Mouse (Mus musculus) lung, postnatal 10 days (tissue): ENCODE data around the gene Tns4.

Experiments used
- DNase-seq: peaks from one replicate; pipeline ENCODE4 v3.0.0; 2021

Gene Tns4

DNA sequence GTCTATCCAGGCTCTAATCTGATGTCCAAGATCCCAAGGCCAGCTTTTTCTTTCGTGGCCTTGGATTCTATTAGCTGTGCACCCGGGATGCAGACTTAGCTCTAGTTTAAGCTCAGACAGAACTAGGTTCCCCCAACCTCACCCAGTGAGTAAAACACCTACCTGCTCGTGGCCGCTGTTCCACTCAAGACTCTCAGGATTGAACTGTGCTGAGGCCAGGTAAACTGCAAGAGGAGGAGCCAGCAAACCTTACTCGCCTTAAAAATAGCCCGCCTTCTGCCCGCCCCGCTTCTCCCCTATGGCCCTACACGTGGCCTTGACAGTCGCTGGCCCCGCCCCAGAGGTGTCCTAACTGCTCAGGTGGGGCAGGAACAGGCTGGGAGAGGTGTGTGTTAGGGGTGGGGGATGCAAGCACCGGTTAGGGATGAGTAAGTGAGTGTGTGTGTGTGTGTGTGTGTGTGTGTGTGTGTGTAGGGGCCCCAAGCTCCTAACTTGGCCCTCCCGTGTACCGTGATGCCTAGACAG is at the start of gene Tns4:
TSS of gene Tns4 (minus strand) at position 230 of the 525 bp plus-strand sequence.
- DNase-seq, result no peak

DNA sequence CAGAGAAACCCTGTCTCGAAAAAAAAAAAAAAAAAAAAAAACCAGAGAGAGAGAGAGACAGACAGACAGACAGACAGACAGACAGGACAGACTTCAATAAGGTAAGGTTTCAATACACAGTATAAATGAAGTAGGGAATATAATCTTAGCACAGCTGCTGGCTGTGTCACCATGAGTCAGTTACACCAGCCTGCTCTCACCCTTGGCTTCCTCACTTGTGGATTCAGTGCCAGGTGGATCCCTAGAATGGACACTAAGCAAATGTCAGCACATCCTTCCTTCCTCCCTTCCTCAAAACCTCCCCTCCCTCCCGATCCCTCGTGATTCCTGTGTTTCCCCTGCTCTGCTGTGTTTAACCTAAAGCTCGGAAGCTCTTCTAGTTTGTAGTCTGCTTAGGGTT is 48.3 kb upstream of the Tns4 start:
- no peak for DNase-seq

DNA sequence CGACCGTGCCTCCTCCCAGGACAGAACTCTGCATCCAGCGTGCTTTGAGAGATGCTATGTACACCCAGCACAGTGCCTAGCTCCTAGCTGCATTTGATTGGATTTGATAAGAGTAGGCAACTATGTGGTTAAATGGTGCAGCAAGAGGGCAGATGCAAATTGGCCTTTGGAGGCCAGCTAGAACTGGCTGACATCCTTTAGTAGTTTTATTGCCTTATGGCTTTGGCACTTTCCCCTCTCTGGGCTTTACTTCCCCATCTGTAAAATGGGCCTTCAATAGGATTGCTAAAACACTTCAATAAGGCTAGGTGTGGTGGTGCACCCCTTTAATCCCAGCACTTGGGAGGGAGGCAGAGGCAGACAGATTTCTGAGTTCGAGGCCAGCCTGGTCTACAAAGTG is 47.9 kb upstream of the Tns4 start:
- DNase-seq, result no peak

DNA sequence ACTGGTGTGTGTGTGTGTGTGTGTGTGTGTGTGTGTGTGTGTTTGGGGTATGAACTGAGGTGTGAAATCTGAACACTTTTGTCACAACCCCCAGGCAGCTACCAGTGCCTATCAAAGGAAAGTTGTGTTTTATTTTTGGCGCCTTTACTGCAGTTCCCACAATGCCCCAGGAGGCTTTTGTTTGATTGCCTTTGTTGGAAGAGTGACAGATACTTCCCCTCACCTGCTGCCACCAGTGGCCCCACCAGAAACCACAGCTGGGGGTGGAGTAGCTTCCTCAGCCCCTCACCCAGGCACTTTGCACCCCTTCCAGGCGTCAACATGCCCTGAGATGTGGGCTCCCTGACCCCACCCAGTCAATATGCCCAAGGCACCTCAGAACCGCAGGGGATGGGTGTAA is 47.3 kb upstream of the Tns4 start:
- DNase-seq, result no peak

DNA sequence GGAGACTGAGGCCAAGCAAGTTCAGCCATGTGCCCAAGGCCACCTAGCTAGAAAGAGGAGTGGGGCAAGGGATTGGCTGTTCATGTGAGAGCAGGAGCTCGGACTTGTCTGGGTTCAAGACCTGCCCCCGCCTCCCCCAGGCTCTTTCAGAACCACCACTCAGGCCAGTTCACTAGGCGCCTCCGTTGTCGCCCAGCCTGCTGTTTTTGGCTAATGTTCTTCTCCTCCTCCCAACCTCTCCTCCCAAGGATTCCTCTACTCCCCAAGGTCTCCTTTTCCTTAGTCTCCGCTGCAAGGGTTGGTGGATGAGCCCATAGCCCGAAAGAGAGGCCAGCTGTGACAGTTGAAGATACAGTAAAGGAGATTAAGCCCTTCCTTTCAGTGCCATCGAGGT is 45.9 kb upstream of the Tns4 start:
- DNase-seq, result no peak

DNA sequence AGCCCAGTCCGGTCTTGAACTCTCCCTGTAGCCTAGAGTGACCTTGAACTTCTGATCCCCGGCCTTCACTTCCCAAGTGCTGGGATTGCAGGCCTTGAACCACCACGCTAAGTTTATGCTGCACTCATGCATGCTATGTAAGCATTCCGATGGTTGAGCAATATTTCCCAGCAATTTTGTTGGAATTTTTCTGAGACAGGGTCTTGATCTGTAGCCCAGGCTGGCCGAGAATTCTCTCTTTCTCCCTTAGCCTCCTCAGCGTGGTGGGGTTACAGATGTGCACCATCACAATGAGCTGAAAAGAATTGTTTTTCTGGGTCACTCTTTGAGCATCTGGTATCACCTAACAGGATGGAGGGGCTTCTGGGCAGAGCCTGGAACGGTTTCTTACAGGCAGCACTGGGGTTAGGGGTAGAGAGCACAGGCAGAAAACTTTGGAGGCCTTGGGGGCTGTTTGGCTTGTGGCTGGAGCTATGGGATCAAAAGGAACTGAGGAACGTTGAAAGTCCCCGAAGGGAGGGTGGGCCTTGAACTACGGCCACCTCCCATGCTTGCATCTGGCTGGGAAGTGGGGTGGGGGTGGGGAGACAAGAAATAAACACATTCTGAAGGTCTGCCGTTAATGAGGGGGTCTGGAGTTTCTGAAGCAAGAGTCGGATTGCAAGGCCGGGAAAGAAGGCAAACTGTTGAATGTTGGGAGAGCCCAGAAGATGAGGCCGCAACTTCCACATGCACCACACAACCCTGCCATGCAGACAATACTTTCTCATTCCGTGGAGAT is 45.4 kb upstream of the Tns4 start:
- no peak for DNase-seq

DNA sequence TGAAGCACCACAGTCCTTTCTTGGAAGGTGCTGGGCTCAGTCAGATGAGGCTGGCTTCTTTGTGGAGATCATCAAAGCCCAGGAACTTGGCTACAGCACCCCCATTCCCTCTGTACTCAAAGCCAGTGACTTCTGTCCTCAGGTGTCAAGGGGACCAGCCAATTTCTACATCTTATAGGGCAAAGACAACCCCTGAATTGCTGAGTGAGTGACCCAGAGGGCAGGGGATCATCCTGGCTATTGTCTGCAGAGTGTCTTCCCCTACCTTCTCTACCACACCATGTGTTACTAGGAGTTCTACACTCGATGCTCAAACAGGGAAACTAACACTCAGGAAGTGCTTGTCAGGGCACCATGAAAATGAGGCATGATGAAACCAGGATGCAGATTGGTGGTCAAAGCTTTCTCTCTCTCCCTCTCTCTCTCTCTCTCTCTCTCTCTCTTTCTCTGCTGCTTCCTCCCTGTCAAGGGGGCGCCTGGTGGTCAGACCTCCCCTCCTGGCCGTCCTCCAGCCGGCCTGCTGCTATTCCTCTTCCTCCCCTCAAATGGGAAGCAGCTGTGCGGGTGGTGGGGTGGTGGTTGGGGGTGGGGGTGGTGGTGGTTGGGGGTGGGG is 44.3 kb upstream of the Tns4 start:
- DNase-seq, result no peak

DNA sequence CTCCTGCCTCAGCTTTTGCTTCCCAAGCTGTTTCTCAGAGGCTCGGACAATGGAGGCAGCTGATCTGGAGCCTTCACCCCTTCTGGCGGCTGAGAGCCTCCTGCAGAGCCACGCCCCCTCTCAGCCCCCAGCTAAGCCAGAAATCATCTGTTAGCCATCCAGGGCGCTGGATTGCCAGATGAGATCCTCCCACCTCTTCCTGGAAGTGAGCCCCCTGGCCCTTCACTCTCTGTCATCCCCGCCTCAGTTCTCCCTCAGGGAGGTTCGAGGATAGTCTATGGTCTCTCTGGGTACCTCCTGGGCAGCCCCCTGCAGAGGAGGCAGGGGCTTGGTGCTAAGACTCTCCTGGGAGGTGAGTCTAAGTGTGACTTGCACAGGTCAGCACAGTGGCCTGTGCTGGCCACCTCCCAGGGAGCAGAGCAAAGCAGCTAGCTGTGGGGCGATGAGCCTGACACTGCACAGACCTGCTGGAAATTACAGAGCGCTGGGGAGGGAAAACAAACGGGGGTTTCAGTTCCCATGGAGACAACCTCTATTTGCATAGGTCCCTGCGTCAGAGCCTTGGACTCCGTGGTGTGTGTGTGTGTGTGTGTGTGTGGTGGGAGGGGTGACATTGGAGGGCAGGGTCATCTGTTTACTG is 43.1 kb upstream of the Tns4 start:
- DNase-seq, result peak; percentile 64

DNA sequence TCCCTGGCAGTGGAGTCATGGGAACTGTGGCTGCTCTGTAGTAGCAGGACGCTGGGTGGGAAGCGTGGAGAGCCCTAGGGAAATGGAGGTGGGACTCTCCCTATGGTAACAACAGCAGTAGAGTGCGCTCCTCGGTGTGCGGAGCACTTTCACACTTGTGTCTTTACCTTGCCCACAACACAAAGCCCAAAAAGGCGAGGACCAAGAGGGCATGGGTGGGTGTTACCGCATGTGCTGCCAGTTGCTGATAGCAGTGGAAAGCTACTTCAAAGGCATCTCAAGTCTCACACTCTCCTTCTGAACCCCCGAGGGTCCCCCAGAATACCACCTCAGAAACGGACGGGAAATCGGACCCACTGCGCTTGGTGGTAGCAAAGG is 42.3 kb upstream of the Tns4 start:
- DNase-seq, result no peak

DNA sequence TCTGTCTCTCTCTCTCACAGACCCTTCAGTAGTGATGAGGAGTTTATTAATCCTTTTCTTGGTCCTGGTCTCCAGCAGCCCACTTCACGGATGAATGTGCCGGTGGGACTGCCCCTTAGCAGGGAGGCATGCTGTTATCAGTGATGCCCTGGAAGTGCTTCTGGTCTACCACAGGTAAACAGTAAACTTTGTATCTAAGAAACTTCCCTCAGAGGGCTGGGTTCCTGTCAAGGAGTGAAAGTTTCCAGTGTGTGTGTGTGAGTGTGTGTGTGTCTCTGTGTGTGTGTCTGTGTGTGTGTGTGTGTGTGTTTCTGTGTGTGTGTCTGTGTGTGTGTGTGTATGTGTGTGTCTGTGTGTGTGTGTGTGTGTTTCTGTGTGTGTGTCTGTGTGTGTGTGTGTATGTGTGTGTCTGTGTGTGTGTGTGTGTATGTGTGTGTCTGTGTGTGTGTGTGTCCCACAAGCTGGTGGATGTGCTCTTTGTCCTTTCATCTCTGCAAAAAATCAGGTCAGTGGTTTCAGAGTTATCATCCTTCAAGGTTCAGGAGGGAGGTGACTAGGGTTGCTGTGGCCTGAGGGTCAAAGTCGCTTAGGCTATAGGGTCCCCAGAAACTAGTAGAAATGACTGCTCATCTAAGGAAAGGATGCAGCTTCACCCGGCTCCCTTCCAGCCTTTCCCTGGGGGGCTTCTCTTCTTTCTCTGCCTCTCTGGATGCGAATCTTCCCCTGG is 41.8 kb upstream of the Tns4 start:
- DNase-seq, result no peak

DNA sequence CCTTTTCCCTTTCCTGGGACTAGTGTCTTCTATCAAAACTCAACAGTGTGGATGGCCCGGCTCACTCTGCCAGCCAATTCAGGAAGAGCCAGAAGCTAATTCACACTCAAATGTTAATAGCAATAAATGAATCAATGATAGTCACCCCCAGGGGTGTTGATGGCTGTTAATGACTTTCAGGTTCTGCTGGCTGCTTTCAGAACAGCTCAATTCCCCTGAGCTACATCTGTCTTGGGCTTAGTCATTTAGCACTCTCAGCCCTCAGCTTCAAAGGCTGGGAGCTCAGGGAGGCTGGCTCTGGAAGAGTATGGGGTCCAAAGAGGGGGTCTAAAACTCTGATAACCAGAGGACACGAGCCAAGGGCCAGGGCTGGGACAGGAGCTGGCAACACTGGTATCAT is 40.2 kb upstream of the Tns4 start:
- no peak for DNase-seq

DNA sequence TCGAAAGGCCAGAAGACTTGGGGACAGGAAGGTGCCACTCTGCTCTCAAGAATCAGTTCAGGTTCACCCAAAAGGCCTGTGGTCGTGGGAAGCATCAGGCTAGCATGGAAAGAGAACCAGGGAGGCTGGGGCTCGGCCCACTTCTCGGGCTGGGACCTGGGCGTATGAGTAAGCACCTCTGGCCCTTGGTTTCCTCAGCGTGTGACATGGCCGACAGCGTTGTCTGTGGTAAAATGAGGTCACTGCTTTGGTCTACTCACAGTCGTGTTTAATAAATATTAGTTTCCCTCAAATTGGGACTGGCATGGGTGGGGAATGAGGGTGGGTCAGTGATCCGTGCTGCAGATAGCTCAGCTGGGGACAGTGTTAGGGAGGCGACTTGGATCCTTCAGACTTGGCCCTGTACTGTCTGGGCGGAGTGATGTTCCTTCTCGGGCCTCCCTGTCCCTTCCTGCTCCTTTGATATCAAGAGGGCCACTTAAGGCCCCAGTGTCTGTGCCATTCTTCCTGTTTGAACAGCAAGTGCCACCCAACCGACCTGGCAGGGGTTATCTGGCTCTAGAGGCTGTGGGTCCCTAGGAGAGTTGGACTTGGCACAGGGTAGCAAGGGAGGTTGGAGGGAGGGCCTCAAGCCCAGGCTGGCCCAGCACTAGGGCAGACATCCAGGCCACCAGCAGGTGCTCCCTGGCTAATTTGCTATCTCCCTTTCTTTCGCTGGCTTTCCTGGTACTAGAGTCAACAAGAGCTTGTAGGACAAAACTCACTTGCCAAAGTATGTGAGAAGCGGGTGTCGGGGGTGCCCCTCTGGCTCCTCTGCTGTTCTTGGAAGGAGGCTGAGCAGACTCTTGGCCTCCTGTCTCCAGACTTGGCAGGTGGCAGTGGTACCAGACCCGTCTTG is 38.9 kb upstream of the Tns4 start:
- peak; percentile 65 for DNase-seq

DNA sequence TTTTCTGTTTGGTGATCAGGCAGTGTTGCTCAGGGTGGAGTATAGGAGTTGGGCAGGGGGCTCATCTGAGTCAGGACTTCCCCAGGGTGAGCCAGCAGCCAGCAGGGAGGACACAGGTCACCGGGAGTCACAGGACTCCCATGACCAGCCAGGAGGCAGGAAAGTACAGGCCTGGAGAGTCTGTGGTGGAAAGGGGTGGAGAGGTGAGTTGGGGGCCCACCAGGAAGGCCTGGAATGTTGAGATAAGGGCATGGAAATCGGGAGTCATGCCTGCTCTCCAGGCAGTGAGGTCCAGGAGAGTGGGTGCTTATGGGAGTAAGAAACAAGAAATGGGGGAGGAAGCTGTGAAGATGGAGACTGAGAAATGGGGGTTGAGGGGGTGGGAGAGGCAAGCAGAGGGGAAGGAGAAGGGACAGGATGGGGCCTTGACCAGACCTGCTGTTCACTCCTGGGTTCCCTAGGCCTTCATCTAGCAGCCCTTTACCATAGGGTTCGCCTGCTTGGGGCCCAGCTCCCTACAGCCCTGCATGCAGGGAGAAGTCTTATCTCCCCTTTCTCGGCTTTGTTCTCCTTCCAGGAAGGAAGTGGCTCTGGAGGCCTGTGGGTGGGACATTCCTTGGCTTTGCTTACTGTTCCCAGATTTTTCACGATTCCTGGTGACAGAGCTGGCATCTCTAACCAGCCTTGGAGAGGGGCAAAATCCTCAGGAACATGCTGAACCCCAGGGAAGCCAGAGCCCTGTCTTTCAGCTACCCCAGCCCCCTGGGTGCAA is 37.6 kb upstream of the Tns4 start:
- peak; percentile 80 for DNase-seq

DNA sequence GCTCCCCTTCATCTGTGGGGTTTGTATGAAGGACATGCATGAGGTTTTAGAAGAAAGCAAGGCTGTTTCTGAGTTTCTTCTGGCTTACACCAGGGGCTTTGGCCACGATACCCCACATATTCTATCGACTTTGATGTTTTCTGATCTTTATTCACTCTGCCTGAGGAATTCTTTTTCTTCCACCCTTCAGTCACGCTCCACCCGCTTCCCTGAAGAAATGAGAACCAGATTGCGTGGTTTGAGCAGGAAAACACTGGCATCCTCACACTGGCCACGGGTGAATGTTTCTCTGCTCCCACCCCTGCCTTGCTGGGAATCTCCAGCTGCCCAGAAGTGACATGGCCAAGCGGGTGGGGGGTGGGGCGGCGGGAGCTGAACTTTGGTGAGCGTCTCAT is 35.5 kb upstream of the Tns4 start:
- DNase-seq, result no peak

DNA sequence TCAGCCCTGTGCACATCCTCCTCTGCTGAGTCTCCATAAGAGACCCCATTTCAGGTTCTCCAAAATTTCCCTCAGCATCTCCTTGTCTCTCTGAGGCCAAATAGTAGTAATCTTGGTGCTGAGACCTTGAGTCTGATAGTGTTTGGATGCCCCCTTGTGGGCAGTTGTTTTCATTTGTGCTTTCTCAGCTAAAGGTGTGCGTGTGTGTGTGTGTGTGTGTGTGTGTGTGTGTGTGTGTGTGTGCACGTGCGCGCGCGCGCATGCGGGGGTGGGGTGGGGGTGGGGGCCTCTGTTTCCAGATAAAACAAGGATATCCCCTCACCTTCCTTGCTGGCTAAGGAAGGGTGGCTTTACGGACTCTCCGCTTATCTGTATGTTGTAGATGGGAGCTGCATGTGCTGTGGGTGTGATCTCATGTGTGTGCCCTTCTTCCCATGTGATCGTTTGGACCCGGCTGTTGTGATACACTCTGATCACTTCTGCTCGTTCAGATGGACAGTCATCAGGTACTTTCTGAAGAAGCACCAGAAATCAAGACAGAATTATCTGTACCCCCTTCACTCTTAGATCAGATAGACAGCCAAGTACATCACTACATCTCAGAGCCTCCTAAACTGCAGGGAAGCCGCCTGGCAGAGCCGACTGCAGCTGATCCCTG is 35.0 kb upstream of the Tns4 start:
- peak; percentile 79 for DNase-seq

DNA sequence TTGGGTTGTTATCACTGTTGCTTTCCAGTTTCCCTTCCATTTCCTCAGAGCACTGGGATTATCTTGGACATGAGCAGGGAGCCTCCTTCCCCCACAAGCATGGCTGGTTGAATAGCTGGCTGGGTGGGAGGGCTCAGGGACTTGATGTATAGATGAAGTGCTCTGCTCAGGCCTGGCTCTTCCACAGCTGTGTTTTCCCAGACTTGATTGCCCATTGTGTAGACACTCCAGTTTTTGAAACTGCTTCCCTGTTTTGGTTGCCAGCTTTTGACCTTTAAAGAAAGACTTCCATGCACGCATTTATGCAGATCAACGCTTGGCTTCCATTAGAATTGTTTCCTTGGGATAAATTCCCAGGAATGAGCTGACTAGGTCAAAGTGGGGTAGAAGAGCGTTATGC is 33.6 kb upstream of the Tns4 start:
- DNase-seq, result no peak

DNA sequence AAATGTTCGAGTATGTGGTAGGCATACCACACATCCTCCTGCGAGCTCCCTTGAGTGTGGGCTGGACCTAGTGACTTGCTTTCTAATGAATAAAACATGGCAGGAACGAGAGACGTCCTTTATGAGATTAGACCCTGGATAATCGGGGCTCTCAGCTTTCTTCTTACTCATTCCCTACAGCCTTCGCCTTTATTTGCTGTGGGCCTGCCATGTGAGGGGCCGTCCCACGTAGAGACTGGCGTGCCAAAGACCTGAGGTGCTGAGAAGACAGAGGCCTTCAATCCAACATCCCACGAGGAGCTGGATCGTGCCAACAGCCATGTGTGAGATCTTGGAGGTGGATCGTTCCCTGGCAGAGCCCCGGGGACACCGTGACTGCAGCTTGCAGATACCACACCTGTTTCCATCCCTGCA is 32.1 kb upstream of the Tns4 start:
- DNase-seq, result no peak

DNA sequence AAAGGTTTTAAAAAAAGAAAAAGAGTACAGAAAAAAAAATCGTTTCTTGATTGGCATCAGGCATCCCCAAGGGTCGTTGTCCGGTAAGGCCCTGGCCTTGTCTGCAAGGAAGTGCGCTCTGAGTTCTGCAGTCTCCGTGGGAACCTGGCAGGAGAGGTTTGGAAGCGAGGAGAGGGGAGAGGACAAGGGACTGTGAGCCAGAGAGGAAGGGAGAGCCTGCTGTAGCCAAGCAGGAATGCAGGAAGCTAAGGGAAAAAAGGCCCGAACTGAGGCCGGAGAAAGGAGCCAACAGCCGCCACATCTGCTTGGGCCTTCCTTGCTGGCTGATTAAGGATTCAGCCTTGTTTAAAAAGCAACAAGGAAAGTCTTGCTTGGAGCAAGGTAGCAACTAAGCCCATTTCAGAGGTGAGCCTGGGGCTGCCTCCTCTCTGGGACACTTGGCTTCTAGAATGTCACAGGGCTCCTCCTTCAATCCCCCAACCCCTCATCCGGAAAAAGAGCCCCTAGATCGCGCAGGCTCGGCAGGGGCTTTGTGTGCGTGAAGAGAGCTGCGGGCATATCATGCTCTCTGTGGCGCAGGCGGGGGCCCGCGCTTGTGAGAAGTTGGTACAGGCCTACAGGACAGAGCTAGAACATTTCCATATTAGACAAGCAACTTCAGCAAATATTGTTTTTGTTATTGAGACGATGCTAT is 31.6 kb upstream of the Tns4 start:
- peak; percentile 50 for DNase-seq

DNA sequence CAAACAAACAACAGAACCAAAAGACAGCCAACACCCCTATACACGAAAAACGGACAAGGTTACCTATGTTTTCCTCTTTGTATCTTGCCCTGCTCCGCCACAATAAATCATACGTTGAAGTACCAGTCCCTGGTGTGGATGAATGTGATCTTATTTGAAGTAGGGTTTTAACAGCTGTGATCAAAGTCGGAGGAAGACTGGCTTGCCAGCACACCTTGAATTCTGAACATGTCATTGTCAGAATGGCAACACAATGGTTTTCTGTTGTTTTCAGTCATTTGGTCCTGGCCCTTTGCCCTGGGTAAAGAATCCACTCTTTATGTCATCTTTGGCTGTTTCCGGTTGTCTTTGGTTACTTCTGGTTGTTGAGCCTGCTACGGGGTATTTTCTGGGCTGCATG is 29.9 kb upstream of the Tns4 start:
- DNase-seq, result no peak

DNA sequence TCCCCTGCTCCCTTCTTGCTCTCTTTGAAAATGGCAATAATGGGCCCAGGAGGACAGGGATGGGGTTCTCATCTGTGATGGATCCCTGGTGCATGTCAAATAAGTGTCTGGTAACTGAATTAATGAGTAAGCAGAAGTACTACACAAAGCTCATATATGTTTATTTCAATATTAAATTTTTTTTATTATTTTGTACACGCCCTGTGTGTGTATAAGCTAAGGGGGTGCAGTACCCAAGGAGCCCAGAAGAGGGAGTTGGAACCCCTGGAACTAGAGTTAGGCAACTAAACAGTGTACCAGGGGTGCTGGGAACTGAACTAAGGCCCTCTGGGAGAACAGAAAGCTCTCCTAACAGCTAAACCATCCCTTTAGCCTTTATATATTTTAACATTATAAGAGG is 29.3 kb upstream of the Tns4 start:
- DNase-seq, result no peak
